Mouse (Mus musculus) lung, postnatal 0 days (tissue): ENCODE data around the gene Rbm8a2. TPM values are rescaled to one million over a fixed set of nuclear protein-coding genes. Genes with fewer than 3 reads are reported as not detected.

Source experiments
- ATAC-seq: fragments of 200-750 bp; cut with Nextera tagmentation; 2 replicates; pipeline ENCODE4 v1.8.0; 2017; ENCODE audit warnings: moderate library complexity
- DNase-seq: peaks from one replicate; pipeline ENCODE4 v3.0.0-alpha.2; 2016; ENCODE audit warnings: low spot score
- H3K27ac ChIP-seq: fragments of 300-500 bp; sonication (generic); 2 replicates; pipeline ENCODE4 v1.5.1; 2014; ENCODE audit warnings: antibody characterized with exemption, mild to moderate bottlenecking, low read length, mixed read lengths
- H3K27me3 ChIP-seq: fragments of 300-500 bp; sonication (generic); replicated peaks from 2 replicates; pipeline ENCODE4 v1.6.1; 2014; ENCODE audit warnings: low read length, mixed read lengths; ENCODE audit not compliant: insufficient read depth
- H3K36me3 ChIP-seq: fragments of 300-500 bp; sonication (generic); 2 replicates; pipeline ENCODE4 v1.6.1; 2014; ENCODE audit warnings: low read length, mixed read lengths; ENCODE audit not compliant: insufficient read depth
- H3K4me1 ChIP-seq: fragments of 300-500 bp; sonication (generic); 2 replicates; pipeline ENCODE4 v1.6.1; 2014; ENCODE audit warnings: antibody characterized with exemption, low read depth, low read length, mixed read lengths; ENCODE audit not compliant: insufficient read depth
- H3K4me2 ChIP-seq: fragments of 300-500 bp; sonication (generic); replicated peaks from 2 replicates; pipeline ENCODE4 v1.6.1; 2014; ENCODE audit warnings: low read depth, mild to moderate bottlenecking, low read length, moderate library complexity, mixed read lengths
- H3K4me3 ChIP-seq: fragments of 300-500 bp; sonication (generic); 2 replicates; pipeline ENCODE4 v1.5.1; 2014; ENCODE audit warnings: low read depth, low read length
- H3K9ac ChIP-seq: fragments of 300-500 bp; sonication (generic); replicated peaks from 2 replicates; pipeline ENCODE4 v1.6.1; 2014; ENCODE audit warnings: low read depth, mild to moderate bottlenecking
- H3K9me3 ChIP-seq: fragments of 300-500 bp; sonication (generic); 2 replicates; pipeline ENCODE4 v1.6.1; 2016; ENCODE audit warnings: low read length, mixed read lengths
- CTCF ChIP-seq: IDR thresholded peaks from 2 replicates; pipeline ENCODE4 v1.5.1; 2016; ENCODE audit warnings: antibody characterized with exemption, mild to moderate bottlenecking
- EP300 ChIP-seq: IDR thresholded peaks from 2 replicates; pipeline ENCODE4 v1.6.1; 2016; ENCODE audit warnings: antibody characterized with exemption, mild to moderate bottlenecking, control low read depth
- WGBS: fragments of 180-500 bp; shearing (Covaris S2); extraction: QIAGEN DNeasy Blood & Tissue Kit; methylation state at CpG from one replicate; pipeline ENCODE4 v1.1.7; 2014; 5-methylcytosine and 5-hydroxymethylcytosine counted together
- polyA plus RNA-seq: library from polyadenylated mRNA; unstranded; fragments of >200 nt; fragmentation: Nextera tagmentation; extraction: Ambion mirVana; gene quantifications from 2 replicates; pipeline ENCODE4 v1.2.1, GENCODE M21; 2015

Gene Rbm8a2
- polyA plus RNA-seq, 1 experiment from 2014 or later: 0.35 TPM

DNA sequence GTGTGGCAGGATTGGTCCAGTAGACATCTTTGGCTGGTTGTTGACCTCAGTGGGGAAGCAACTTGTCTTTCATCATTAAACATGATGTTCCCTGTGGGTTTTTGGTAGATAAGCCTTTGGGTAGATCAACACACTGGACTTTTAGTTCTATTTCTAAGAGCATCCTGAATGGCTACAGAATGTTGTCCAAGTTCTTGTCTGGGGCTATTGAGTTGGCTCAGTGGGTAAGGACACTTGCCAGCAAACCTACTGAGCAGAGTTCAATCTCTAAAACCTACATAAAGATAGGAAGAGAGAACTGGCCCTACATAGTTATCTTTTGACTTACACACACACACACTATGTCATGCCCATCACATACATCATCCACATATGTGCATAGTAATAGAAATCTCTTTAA, 32.2 kb upstream of the Rbm8a2 start:
- Histone ChIP-seq H3K4me3 (no peak overlapping the region), H3K27ac (no peak overlapping the region), H3K4me1 (no peaks in the 10 kb centered on the region), H3K27me3 (no peaks in the 10 kb centered on the region), H3K9ac (no peak overlapping the region), H3K9me3 (no peaks in the 10 kb centered on the region), H3K36me3 (no peaks in the 10 kb centered on the region), H3K4me2 (no peak overlapping the region)
- no peak for TF ChIP-seq CTCF
- no peak for TF ChIP-seq EP300
- no peak for DNase-seq
- no peak for ATAC-seq

DNA sequence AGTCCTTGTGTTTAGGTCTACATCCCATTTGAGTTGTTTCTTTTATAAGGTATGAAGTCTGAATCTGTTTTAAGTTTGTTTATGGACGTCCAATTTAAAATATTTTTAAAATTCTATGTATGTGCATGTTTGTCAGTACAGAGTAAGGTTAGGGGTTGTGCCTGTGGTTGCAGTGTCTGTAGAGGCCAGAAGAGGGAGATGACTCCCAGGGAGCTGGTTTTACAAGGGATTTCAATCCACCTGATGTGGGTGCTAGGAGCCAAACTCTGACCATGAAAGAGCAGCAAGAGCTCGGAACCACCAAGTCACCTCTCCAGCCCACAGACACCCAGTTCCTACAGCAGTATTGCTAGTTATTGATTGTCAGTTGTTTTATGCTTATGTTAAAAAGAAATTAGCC, 29.5 kb upstream of the Rbm8a2 start:
- Histone ChIP-seq H3K27ac (no peak overlapping the region), H3K27me3 (no peaks in the 10 kb centered on the region), H3K4me1 (no peaks in the 10 kb centered on the region), H3K9me3 (no peaks in the 10 kb centered on the region), H3K9ac (no peak overlapping the region), H3K4me2 (no peak overlapping the region), H3K4me3 (no peak overlapping the region), H3K36me3 (no peaks in the 10 kb centered on the region)
- 76% methylated on average over 2 of the region's 2 CpGs for whole genome bisulfite sequencing
- ATAC-seq (no peak), DNase-seq (no peak)
- no peak for TF ChIP-seq CTCF
- TF ChIP-seq EP300: no peak

DNA sequence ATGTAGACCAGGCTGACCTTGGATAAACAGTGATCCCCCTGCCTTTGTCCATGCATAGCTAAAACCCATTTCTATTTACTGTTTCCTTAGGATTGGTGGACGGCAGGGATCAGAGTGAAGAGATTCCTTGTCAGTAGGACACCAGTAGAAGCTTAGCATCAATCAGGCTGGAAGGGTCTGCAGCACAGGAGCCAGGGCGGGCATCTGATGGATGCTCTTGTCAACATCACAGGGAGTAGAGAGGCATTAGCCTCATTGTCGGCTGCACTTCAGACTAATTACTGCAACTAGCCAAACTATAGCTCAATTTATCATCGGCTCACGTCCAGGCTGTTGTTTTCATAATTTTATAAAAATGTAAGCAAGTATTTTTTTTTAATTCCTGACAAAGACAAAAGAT, 21.7 kb upstream of the Rbm8a2 start:
- Histone ChIP-seq H3K9me3 (no peaks in the 10 kb centered on the region), H3K27ac (no peak overlapping the region), H3K4me2 (no peak overlapping the region), H3K4me3 (no peak overlapping the region), H3K36me3 (no peaks in the 10 kb centered on the region), H3K27me3 (no peaks in the 10 kb centered on the region), H3K9ac (no peak overlapping the region), H3K4me1 (no peaks in the 10 kb centered on the region)
- ATAC-seq (no peak), DNase-seq (no peak)
- WGBS: 37% methylated on average over 5 of the region's 5 CpGs
- TF ChIP-seq EP300 (no peak), CTCF (no peak)

DNA sequence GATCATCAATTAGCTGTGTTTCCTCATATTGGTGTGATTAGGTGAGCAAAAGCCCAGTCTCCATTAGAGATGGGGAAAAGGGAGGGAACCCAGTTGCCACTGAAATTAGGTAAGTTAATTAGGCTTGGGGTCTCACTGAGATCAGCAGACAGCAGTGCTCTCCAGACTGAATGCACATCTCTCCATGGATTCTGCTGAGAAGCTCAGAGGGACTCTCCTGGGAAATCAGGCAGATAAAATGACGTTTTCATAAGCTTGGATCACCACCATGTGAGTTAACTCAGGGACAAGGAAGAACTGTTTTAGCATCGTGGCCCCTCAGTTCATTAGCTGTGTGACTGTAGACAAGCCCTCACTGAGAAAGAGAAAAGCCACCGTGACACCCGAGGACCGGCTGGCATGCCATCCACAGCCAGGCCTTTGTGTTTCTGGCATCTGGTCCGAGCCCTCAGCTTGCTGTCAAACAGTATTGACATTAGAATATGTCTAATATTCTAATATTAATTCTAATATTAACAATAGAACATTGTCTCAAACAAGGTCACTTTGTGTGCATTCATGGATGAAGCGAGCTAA, 18.2 kb upstream of the Rbm8a2 start:
- TF ChIP-seq EP300: no peak
- no peak for TF ChIP-seq CTCF
- 64% methylated on average over 7 of the region's 7 CpGs for WGBS

DNA sequence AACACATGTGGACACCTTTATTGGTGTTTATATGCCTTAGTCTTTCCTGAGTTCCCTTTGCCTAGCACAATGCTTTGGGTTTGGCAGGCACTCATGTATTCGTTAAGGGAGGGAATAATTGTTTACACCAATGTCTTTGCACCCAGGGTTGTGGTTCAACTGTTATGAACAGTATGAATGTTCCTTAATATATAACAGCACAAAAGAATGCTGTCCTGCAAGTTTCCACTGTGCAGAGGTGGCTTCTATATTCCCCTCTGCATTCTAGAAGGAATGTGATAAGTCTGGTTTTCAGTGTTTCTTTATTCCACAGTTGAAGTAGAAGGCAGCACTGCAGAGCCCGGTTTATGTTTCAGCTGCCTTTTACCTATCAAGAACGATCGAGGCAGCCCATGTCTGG, 10.0 kb upstream of the Rbm8a2 start:
- no peaks in the 10 kb centered on the region for H3K4me1 ChIP-seq
- 50% methylated on average over 4 of the region's 4 CpGs for WGBS
- no peak overlapping the region for H3K4me3 ChIP-seq
- no peaks in the 10 kb centered on the region for H3K27me3 ChIP-seq
- no peaks in the 10 kb centered on the region for H3K36me3 ChIP-seq
- TF ChIP-seq CTCF: no peak
- TF ChIP-seq EP300: peak; percentile 83
- no peak overlapping the region for H3K9ac ChIP-seq
- ATAC-seq (peak; percentile 94), DNase-seq (peak; percentile 62)
- no peak overlapping the region for H3K4me2 ChIP-seq
- no peak overlapping the region for H3K27ac ChIP-seq
- H3K9me3 ChIP-seq: no peaks in the 10 kb centered on the region

More for the DNA sequence above, 18.2 kb upstream of the Rbm8a2 start:
- ATAC-seq (no peak), DNase-seq (no peak)
- no peak overlapping the region for H3K9ac ChIP-seq
- H3K27ac ChIP-seq: no peak overlapping the region
- H3K4me1 ChIP-seq: no peaks in the 10 kb centered on the region
- H3K36me3 ChIP-seq: no peaks in the 10 kb centered on the region
- no peak overlapping the region for H3K4me2 ChIP-seq
- H3K27me3 ChIP-seq: no peaks in the 10 kb centered on the region
- no peaks in the 10 kb centered on the region for H3K9me3 ChIP-seq
- H3K4me3 ChIP-seq: no peak overlapping the region

DNA sequence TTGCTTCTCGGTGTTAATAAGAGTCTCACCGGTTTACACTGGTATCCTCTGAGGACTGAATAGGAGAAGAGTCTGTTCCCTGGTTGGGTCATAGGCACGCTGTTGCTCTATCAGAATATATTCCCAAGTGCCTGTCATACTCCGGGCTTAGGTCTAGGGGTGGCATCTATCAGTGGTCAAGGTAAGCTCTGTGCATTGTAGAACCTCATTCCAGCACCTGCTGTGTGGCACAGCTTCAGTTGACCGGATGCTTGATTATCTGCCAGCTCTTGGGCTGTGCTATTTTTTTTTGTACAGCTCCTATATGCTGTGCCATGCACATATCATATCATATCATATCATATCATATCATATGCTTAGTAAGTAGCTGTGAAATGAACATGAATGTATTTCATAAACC, 9.5 kb upstream of the Rbm8a2 start:
- H3K27ac ChIP-seq: no peak overlapping the region

DNA sequence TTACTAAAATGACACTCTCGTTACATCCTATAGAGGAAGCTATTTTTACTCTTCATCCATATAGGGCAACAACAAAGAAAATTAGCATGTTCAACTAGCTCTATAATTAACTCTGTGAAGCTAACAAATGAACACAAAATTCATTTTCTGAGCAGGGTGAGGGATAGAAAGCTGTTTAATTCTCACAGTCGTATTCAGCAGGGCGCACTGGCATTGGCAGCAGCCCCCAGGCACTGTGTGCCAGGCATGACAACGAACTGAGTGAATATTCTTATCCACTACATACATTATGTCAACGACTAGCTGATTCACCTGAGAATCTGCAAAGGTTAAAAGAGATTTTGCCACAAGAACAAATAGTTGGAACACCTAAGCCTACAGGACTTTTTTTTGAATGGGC, 8.2 kb downstream of the Rbm8a2 start:
- no peak for DNase-seq
- Histone ChIP-seq H3K9ac (no peak overlapping the region), H3K4me2 (no peak overlapping the region), H3K9me3 (no peaks in the 10 kb centered on the region), H3K36me3 (no peaks in the 10 kb centered on the region), H3K27me3 (no peaks in the 10 kb centered on the region), H3K4me1 (no peaks in the 10 kb centered on the region), H3K27ac (no peak overlapping the region), H3K4me3 (no peak overlapping the region)
- ATAC-seq: no peak
- TF ChIP-seq EP300: no peak
- no peak for TF ChIP-seq CTCF
- 82% methylated on average over 5 of the region's 5 CpGs for WGBS

More for the DNA sequence above, 9.5 kb upstream of the Rbm8a2 start:
- Histone ChIP-seq H3K9me3 (no peaks in the 10 kb centered on the region), H3K9ac (no peak overlapping the region), H3K4me2 (no peak overlapping the region), H3K4me3 (no peak overlapping the region), H3K27me3 (no peaks in the 10 kb centered on the region), H3K36me3 (no peaks in the 10 kb centered on the region), H3K4me1 (no peaks in the 10 kb centered on the region)
- TF ChIP-seq CTCF (no peak), EP300 (no peak)
- DNase-seq (no peak), ATAC-seq (no peak; the same call in 1 of the 2 replicates)
- 77% methylated on average over 5 of the region's 5 CpGs for WGBS
